Mouse (Mus musculus): Measurements from ENCODE around the gene Itk.
"Not testable (repeated sequence)": the region's sequence is repeated elsewhere in the genome, so short reads cannot be mapped to it uniquely, and the experiment has no call there.

Gene Itk

DNA sequence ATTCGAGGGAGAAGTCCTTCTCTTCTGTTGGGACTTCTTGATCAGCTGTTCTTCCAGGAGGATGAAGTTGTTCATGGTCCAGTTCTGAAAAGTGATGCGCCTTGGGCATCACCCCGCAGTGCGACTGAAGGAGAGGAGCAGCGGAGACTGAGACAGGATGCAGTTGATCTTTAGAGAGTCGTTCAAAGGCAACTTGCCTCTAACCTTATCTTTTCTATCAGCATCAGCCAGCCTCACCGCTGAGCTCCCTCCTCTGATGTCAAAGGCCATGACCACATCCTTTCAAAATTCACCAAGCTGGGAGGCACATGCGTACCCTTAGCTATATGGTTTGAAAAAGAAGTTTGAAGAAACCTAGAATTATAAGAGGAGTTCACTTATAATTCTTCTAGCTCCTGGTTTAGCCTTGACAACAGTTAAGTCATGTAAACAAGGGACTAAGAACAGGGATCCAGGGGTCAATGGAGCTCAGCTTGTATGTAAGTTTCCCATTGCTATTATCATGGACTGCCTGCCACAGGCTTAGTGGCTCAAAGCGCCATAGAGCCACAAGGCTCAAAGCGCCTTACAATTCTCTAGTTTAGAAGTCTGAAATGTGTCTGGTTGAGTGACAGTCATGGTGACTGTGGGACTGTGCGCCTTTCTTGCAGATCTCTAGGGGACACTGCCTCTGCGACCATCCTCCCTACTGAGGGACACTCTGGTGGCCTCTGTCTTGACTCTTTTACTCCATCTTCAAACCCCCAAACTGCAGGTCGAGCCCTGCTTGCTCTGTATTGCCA lies at the start of gene Itk:
TSS of gene Itk (minus strand) at position 180 of the 782 bp plus-strand sequence.
- CTCF ChIA-PET: no interaction called here

DNA sequence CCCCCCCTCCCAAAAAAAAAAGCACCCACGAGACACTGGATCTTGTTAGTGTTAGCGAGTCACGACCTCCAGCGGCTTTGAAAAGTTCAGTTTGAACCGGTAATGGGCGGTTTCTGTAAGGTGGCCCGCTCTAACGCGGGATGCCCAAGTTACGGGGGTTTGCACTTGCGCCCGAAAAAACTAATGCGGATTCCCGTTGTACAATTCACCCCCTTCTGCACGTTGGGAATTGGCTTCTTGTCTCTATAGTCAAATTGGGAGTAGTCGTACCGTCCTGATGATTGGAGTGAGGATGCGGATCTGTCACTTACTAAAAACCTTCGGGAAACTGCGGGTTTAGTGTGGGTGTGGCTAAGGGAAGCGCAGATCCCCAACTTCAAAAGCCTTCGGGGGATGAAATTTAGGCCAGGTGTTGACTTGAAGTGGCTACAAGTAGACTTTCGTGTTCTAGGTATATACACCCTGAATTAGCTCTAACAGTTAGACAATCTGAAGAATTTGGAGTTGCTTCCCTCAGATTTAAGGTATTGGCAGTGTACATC lies 48.2 kb upstream of the Itk start:
- CTCF ChIA-PET: no interaction called here

DNA sequence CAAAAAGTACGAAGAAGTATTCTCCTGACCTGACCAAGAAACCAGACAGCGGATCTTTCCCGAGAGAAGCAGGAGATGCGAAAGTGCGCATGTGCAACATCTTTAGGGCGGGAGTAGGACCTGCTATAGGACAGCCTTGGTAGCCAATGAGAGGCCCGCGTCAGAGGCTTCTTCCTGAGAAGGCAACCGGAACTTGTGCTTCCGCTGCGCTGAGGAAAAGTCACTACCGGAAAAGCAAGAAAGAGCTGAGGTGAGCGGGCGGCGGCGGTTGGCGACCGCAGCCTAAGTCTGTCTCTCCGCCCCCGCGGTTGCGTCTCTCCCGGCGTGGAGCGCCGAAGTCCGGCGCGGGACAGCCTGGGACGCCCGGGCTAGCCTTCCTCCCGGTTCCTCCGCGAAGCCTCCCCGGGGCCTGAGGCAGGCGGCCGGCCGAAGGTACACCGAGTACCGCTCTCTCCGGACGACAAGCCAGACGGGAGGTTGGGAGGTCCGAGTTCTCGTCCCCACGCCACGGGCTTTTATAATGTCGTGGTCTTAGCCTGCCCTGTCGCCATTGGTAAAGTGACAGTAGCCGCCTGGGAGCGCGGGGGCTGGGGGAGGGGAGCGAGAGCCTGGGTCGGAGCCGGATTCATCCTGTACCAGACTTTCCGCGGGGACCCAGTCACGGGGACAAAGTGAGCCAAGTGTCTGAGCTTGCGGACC lies 47.6 kb upstream of the Itk start, which contains the start of gene Med7:
TSS of gene Med7 (plus strand) at position 166 of the 699 bp plus-strand sequence.
- CTCF ChIA-PET: no interaction called here

DNA sequence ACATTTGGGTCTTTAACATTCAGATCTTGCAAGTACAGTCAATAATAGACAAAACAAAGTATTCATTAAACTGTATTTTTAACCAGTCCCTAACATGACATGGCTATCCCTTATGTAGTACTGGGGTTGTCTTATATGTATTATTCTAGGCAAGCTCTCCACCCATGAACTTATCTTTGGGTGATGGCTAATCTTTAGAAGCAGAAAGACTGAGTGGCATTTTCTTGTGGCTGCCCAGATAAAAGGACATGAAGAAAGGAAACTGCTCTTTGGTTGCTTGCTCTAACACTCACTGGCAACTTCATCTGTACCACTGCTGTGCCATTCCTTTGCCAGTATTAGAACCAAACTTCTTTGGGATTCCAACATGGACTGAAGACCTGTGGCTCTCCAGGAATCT lies 46.0 kb upstream of the Itk start:
- CTCF ChIA-PET: no interaction called here

DNA sequence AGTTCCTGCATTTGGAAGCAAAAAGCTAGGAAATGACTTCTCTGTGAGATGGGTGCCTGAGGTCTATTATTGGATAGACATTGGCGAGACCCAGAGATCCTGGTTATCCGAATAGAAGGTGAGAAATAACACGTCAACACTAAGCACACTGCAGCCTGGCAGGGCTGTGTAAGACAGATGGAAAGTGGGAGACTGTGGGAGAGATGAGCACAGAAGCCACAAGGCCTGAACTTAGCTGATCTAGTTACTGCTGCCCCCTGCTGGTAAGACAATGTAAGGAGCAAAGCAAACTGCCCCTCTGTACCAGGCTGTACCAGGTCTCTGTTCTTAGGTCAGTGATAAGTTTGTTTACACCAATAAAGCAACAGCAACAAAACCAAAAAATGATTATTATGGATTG lies 41.8 kb upstream of the Itk start:
- CTCF ChIA-PET: interaction anchor here (0.7 to 1.0 kb wide), 2 partner anchors 156 to 161 kb away, joined by 3 to 8 read pairs; no protein-coding TSS in a partner anchor

DNA sequence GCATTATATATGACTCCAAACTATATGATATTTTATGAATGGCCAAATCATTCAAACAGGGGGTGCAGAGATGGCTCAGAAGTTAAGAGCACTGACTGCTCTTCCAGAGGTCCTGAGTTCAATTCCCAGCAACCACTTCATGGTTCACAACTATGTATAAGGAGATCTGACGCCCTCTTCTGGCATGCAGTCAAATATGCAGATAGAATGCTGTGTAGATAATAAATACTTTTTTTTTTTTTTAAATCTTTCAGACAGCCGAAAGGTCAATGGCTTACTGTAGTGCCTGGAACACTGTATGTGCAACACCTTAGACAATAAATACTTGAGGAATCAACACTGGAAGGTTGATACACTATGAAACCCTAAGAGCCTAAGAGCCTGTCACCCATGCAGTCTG lies 40.8 kb upstream of the Itk start:
- CTCF ChIA-PET: no interaction called here

DNA sequence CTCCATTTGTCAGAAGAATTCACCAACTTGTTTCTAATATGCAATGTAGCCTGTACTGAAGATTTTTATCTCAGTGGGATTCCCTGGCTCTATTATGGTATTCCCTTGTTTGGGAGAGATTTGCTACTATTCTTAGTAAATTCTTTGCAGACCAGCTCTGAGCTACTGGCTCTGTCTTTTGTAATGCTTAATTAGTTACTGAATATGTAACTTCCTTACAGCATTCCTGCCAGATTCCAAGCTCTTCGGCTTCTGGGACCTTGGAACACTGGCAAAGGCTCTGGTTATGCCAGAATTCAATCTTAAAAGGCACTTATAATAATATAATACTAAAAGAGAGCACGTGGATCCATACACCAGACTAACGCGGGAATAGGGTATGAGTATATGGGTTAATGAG lies 38.8 kb upstream of the Itk start:
- CTCF ChIA-PET: not testable (repeated sequence)

DNA sequence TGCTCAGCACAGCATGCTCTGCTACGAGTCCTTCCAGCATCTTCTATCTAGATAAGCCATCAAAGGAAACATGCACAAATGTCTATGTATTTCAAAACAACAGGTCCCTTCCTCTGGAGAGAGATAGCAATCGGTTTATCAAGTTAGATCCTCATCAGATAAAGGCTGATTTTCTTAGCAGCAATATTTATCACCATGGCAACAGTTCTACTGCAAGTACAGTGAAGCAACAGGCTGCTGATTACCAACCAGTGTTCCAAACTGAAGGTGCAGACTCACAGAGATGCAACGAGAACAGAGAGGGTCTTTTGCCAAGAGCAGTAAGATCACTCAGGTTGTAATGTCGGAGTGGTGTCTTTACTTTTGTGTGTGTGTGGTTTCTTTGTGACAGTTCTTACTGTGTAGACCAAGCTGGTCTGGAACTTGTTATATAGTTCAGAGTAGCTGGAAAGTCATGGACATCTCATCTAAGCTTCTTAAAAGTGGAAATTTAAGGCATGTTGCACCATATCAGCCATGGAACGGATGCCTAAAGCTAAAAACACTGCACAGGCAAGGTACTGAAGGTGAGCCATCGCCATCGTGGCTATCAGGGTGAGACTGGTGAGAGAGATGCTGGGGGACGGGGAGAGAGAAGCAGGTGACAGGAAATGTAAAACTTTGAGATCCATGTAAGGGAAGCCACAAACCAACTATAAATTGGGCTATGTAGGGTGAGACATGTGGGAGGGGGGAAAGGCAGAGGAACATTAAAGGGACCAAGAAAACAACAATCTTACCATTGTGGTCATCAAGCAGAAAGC lies 32.0 kb upstream of the Itk start:
- CTCF ChIA-PET: no interaction called here

DNA sequence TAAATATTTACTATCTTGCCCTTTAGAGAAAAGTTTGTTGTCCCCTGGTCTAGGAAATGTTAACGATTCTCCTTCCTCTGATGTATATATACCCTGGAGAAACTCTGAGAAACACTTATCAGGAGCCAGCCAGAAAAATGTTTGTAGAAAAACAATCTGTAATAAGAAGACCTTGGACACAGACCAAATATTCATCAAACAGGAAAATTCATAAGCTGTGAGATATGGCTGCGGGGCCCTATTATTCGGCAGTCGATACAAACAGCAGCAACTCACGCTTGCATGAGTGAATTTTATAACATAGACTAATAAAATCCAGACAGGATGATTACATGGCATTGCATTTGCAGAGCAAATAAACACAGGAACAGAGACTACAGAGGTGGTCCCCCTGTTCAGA lies 29.5 kb upstream of the Itk start:
- CTCF ChIA-PET: interaction anchor here (0.8 kb wide), 1 partner anchor 31 kb away, joined by 3 read pairs; no protein-coding TSS in a partner anchor

DNA sequence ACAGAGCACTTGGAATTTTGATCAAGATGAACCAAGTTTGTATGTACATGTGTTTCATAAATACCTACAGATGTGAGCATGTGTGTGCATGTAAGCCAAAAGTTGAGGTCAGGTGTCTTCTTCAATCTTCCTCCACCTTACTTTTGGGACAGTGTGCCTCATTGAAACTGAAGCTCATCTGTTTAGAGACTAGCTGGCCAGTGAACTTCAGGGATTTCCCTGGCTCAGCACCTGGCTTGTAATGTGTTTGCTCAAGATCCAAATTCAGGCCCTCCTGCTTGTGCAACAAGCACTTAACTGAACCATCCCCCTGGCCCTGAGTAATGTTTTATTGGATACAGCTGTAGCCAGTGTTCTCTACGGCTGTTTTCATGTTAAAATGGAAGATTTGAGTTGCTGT lies 29.1 kb upstream of the Itk start:
- CTCF ChIA-PET: interaction anchor here (0.8 kb wide), 1 partner anchor 31 kb away, joined by 3 read pairs; no protein-coding TSS in a partner anchor

DNA sequence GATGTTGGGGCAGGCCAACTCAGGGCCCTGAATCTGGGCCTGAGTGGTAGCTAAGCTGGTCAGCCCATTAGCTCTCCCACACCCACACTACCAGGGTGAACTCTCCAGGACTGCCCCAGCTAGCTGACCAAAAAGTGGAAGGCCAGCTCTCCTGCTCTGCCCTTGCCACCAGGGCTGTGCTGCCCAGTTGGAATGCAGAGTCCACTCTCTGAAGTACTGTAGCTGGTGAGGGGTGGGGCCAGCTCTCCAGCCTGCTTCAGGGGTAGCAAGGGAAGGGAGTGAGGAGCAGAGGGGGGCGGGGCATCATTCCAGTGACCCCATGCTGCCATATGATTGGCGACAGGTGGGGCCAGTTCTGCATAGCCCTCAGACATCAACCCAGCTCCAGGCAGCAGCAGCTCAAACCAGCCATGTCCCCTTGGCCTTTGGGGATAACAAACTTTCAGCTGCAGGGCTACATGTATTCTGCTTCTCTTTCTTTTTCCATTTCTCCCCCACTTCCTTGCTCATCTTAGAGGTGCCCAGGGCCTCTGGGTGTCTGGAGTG lies 20.8 kb upstream of the Itk start:
- CTCF ChIA-PET: interaction anchor here (0.7 kb wide), 1 partner anchor 114 kb away, joined by 8 read pairs; the partner anchor contains the start of gene Gm12169

DNA sequence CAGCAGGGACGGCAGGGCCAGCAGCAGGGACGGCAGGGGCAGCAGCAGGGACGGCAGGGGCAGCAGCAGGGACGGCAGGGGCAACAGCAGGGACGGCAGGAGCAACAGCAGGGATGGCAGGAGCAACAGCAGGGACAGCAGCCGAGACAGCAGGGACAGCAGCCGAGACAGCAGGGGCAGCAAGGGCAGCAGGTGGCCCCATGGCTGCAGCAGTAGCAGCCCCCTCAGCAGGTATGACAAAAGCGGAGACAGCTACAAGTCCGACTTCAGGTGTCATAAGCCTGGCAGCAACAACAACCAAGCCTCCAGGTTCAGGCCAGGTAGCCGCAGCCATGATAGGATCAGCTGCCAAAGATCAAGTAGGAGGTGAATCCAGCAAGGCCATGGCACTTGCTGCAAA lies 17.4 kb upstream of the Itk start:
- CTCF ChIA-PET: no interaction called here

DNA sequence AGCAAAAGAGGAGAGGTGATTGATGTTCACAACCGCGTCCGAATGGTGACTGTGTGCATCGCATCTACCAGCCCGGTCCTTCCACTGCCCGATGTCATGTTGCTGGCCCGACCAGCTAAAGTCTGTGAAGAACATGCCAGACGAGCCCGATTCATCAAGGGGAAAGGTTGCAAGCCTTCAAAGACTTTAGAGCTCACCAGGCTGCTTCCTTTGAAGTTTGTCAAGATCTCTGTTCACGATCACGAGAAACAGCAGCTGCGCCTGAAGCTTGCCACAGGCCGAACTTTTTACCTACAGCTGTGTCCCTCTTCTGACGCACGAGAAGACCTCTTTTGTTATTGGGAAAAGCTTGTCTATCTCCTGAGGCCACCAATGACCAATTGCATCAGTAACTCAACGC lies 15.7 kb upstream of the Itk start:
- CTCF ChIA-PET: no interaction called here

DNA sequence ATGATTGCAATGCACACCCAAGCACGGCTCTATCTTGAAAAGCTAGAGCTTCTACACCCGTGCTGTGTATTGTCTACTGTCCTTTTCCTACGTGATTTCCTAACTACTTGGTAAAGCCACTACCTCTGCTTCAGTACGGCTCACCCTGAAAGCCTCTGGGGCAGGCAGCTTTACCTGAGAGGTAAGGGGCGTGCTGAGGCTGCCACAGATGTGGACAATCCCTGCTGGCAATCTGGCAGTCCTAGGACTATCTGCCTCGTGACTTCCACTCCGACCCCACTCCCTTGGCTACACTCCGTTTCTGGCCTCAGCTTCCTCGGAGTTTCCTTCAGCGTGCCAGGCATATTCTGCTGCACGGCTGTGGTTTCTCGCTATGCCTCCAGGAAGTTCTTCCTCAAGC lies 12.2 kb upstream of the Itk start:
- CTCF ChIA-PET: interaction anchor here (0.6 to 0.7 kb wide), 3 partner anchors 263 to 974 kb away, joined by 3 to 4 read pairs (median 4); no protein-coding TSS in a partner anchor

DNA sequence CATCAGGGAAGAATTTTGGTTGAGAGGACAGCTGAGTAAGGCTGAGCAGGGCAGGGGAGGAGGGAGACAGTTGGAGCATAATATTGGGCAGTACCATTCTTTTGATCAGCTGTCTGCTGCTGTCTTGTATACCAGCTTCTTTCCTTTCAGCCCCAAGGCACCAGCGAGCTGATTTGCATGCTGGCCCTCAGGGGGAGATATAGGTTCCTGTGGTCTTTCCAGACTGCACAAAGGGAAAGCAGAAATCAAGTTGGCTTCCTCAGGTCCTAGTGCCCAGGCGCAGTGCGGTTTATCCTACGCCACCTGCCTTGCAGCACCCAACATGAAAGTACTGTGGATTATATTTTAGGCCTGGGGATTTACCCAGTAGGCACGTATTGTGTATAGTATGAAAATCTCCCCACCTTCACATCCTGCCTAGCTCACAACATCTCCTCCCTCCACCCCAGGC lies 9.6 kb upstream of the Itk start:
- CTCF ChIA-PET: interaction anchor here (0.7 to 3.4 kb wide), 2 partner anchors 15 to 303 kb away, joined by 3 to 12 read pairs; no protein-coding TSS in a partner anchor

DNA sequence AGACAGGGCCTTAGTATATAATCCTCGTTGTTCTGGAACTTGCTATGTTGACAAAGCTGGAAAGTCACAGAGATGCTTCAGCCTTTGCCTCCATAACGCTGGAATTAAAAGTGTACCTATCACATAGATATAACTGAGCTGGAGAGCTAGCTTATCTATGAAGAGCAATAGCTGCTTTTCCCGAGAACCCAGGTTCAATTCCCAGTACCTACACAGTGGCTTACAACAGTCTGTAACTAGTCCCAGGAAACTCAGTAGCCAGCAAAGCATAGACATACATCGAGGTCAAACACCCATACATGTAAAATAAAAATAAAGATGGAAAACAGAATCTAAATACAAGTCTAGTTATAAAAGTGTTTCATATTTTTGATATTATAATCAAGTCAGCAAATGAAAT lies 9.2 kb upstream of the Itk start:
- CTCF ChIA-PET: interaction anchor here (0.7 to 3.4 kb wide), 2 partner anchors 15 to 302 kb away, joined by 3 to 12 read pairs; no protein-coding TSS in a partner anchor

DNA sequence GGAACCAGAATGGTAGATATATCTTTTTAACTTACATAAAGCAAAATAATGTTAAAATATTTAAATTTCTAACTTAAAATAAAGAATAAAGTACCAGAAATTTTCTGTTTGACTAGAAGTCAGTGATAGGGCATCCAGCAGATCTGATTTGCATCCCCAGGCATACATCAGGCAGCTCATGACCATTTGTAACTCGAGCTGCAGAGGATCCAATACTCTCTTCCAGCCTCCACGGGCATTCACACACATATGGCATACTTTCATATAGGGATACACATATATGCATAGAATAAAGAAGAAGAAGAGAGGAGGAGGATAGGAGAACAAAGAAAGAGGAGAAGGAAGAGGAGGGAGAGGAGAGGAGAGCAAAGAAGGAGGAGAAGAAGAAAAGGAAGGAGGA lies 8.6 kb upstream of the Itk start:
- CTCF ChIA-PET: interaction anchor here (3.4 kb wide), 1 partner anchor 14 kb away, joined by 12 read pairs; no protein-coding TSS in a partner anchor

DNA sequence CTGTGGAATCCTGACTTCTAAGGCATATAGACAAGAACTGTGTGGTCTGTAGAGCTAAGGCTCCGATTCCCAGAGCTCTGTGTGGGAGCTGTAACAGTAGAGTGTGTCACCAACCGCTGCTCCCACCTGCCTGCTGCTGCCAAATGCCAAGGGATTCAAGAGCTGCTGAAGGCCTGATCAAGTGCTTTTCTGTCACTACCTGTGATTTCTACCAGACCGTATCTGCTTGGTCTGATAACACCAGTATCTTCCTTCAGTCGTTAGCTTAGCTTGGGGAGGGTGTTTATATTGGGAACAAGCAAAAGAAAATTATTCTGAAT lies 7.5 kb upstream of the Itk start:
- CTCF ChIA-PET: interaction anchor here (3.4 kb wide), 1 partner anchor 13 kb away, joined by 12 read pairs; no protein-coding TSS in a partner anchor

DNA sequence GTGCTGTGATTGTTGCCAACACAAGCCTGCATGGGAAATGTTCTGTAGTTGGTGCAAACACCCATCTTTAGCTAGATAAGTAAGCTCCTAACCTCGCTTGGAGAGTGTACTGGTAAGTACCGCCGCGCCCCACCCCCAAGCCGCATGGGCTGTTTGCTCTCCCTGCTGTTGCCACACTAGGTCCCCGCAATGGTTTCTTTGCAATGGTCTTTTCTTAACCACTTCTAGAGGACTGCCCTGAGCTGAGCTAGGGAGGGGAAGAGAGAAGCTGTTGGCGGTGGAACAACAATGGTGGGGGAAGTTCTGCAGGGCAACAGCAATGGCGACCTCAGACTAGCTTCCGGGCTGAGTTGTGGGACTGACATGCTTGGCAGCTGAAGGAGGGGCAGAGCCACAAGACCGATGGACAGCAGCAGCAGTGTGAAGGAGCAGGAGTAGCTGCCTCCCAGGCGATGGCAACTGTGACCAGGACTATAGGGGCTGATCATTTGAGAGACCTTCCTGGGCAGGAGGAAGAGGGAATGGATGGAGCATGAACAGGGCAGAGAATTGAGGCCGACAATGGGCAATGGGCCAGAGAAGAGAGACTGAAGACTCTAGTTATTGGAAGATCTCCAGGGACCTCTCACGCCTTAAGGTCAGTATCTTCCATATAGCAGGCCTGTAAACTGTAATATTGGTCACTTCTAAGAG lies 7.0 kb upstream of the Itk start, which contains the start of gene Fam71b:
TSS of gene Fam71b (plus strand) at position 393 of the 693 bp plus-strand sequence.
- CTCF ChIA-PET: interaction anchor here (3.4 kb wide), 1 partner anchor 13 kb away, joined by 12 read pairs; no protein-coding TSS in a partner anchor

DNA sequence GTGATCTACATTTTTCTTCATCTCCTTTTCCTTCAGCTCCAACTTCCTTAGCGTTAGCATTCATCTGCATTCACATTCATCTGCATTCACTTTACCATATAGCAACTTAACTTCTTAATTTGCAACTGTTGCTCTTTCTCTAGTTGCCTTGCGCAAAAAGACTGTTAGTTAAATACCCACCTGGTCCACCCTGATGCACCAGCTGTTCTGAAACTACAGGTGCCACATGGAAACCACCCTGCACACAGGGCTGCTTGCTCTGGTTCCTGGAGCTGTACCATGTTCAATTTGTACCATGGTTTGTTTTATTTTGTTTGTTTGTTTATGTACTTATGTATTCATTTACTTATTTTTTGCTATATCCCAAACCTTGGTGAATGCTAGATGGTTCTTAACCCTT lies 6.4 kb upstream of the Itk start:
- CTCF ChIA-PET: interaction anchor here (3.4 kb wide), 1 partner anchor 12 kb away, joined by 12 read pairs; no protein-coding TSS in a partner anchor

Measured in spleen, embryonic (tissue).